Mouse (Mus musculus) CH12.LX (cell line): ENCODE measurements around the gene Nxn. TPM values are rescaled to one million over a fixed set of nuclear protein-coding genes. Genes with fewer than 3 reads are reported as not detected.
A peak's percentile ranks its signal among the peaks of the same experiment; 100 is the strongest.

ENCODE experiments used
- DNase-seq: peaks from one replicate; pipeline ENCODE4 v3.0.0-alpha.2; 2013; ENCODE audit errors: extremely low read depth
- H3K27ac ChIP-seq: 2 replicates; pipeline ENCODE4 v1.5.1; 2012; ENCODE audit warnings: low read depth, mild to moderate bottlenecking, control low read depth, moderate library complexity; ENCODE audit not compliant: insufficient read depth
- H3K27me3 ChIP-seq: replicated peaks from 2 replicates; pipeline ENCODE3; 2012; ENCODE audit warnings: inconsistent platforms
- H3K36me3 ChIP-seq, 2 experiments: replicated peaks in 1 of 2; 2 replicates each; pipeline versions ENCODE3 to v1.6.1; 2012; ENCODE audit warnings: inconsistent platforms in 1 of 2, low read length in 1 of 2, mild to moderate bottlenecking in 1 of 2, mixed read lengths in 1 of 2, moderate library complexity in 1 of 2; ENCODE audit not compliant: control insufficient read depth in 1 of 2, insufficient read depth in 1 of 2
- H3K4me1 ChIP-seq, 2 experiments: 2 replicates each; pipeline ENCODE4 v1.6.1; 2012; ENCODE audit warnings: inconsistent platforms in 1 of 2, moderate library complexity in 1 of 2; ENCODE audit not compliant: insufficient read depth in 2 of 2, control insufficient read depth in 1 of 2
- H3K4me2 ChIP-seq: 2 replicates; pipeline ENCODE4 v1.6.1; 2012; ENCODE audit warnings: low read depth, mild to moderate bottlenecking, control low read depth; ENCODE audit not compliant: poor library complexity, insufficient read depth, severe bottlenecking
- H3K4me3 ChIP-seq, 3 experiments: fragments of 150-350 bp in 1 of 3; sonication (generic) in 1 of 3; replicated peaks in 1 of 3; 2 replicates each; pipeline versions ENCODE3 to v1.5.1; 2011 to 2012; ENCODE audit warnings: low read depth in 2 of 3, low read length in 2 of 3, mild to moderate bottlenecking in 2 of 3, moderate library complexity in 2 of 3, control low read depth in 1 of 3, improper control_type of control experiment in 1 of 3, inconsistent platforms in 1 of 3, mixed read lengths in 1 of 3; ENCODE audit not compliant: poor library complexity in 1 of 3
- H3K79me2 ChIP-seq: replicated peaks from 2 replicates; pipeline ENCODE4 v1.6.1; 2012; ENCODE audit warnings: mild to moderate bottlenecking, moderate library complexity; ENCODE audit not compliant: control insufficient read depth, poor library complexity, insufficient read depth, severe bottlenecking; ENCODE audit errors: extremely low read depth
- H3K9ac ChIP-seq: 2 replicates; pipeline ENCODE4 v1.6.1; 2012; ENCODE audit warnings: low read depth, mild to moderate bottlenecking, control low read depth, moderate library complexity; ENCODE audit not compliant: insufficient read depth
- H3K9me3 ChIP-seq: replicated peaks from 2 replicates; pipeline ENCODE3; 2012; ENCODE audit warnings: low read length, inconsistent platforms, mixed read lengths
- CHD2 ChIP-seq: IDR thresholded peaks from 2 replicates; pipeline ENCODE4 v1.6.1; 2011; ENCODE audit warnings: low read length, improper control_type of control experiment
- CTCF ChIP-seq, 2 experiments: IDR thresholded peaks in 1 of 2; conservative IDR thresholded peaks in 1 of 2; 2 replicates each; pipeline ENCODE4 v1.5.1; 2011 to 2012; ENCODE audit warnings: low read depth in 2 of 2, low read length in 2 of 2, improper control_type of control experiment in 1 of 2, inconsistent platforms in 1 of 2, mild to moderate bottlenecking in 1 of 2, moderate library complexity in 1 of 2
- E2F4 ChIP-seq: IDR thresholded peaks from 2 replicates; pipeline ENCODE4 v1.6.1; 2011; ENCODE audit warnings: low read depth, low read length, improper control_type of control experiment; ENCODE audit not compliant: insufficient replicate concordance
- ELF1 ChIP-seq: IDR thresholded peaks from 2 replicates; pipeline ENCODE4 v1.6.1; 2014; ENCODE audit warnings: low read depth, mild to moderate bottlenecking, inconsistent platforms, low read length, improper control_type of control experiment
- ETS1 ChIP-seq: conservative IDR thresholded peaks from 2 replicates; pipeline ENCODE4 v1.6.1; 2012; ENCODE audit warnings: low read depth, mild to moderate bottlenecking, inconsistent platforms, low read length, improper control_type of control experiment, moderate library complexity
- HCFC1 ChIP-seq: IDR thresholded peaks from 2 replicates; pipeline ENCODE4 v1.6.1; 2012; ENCODE audit warnings: low read depth, mild to moderate bottlenecking, inconsistent platforms, low read length, improper control_type of control experiment
- IRF4 ChIP-seq: IDR thresholded peaks from 2 replicates; pipeline ENCODE4 v1.6.1; 2014; ENCODE audit warnings: low read depth, mild to moderate bottlenecking, inconsistent platforms, low read length, improper control_type of control experiment
- JUN ChIP-seq: IDR thresholded peaks from 2 replicates; pipeline ENCODE4 v1.6.1; 2011; ENCODE audit warnings: low read depth, mild to moderate bottlenecking, low read length, improper control_type of control experiment, moderate library complexity; ENCODE audit not compliant: insufficient read depth
- MAX ChIP-seq: IDR thresholded peaks from 2 replicates; pipeline ENCODE4 v1.6.1; 2011; ENCODE audit warnings: low read length, improper control_type of control experiment
- MXI1 ChIP-seq: IDR thresholded peaks from 2 replicates; pipeline ENCODE4 v1.6.1; 2011; ENCODE audit warnings: mild to moderate bottlenecking, low read depth, low read length, improper control_type of control experiment
- NRF1 ChIP-seq: IDR thresholded peaks from 2 replicates; pipeline ENCODE4 v1.6.1; 2014; ENCODE audit warnings: low read depth, mild to moderate bottlenecking, inconsistent platforms, low read length, improper control_type of control experiment, moderate library complexity
- POLR2A ChIP-seq: IDR thresholded peaks from 2 replicates; pipeline ENCODE4 v1.6.1; 2011; ENCODE audit warnings: low read depth, mild to moderate bottlenecking, improper control_type of control experiment, low read length
- RAD21 ChIP-seq: IDR thresholded peaks from 2 replicates; pipeline ENCODE4 v1.6.1; 2011; ENCODE audit warnings: low read depth, mild to moderate bottlenecking, low read length, improper control_type of control experiment, moderate library complexity
- SIN3A ChIP-seq: IDR thresholded peaks from 2 replicates; pipeline ENCODE4 v1.6.1; 2012; ENCODE audit warnings: low read length, improper control_type of control experiment, inconsistent platforms
- SMC3 ChIP-seq: IDR thresholded peaks from 2 replicates; pipeline ENCODE4 v1.6.1; 2011; ENCODE audit warnings: low read depth, low read length, improper control_type of control experiment
- USF1 ChIP-seq: IDR thresholded peaks from 2 replicates; pipeline ENCODE4 v1.6.1; 2014; ENCODE audit warnings: low read depth, mild to moderate bottlenecking, inconsistent platforms, low read length, improper control_type of control experiment
- ZMIZ1 ChIP-seq: IDR thresholded peaks from 2 replicates; pipeline ENCODE4 v1.6.1; 2012; ENCODE audit warnings: low read depth, mild to moderate bottlenecking, inconsistent platforms, low read length, improper control_type of control experiment
- dilution Hi-C: fragments of 300-500 bp; cut with MboI; formaldehyde crosslinking; loops from 2 replicates; pipeline ENCODE4 v1.14.3; 2020; ENCODE audit warnings: low sequenced_read_pairs; ENCODE audit not compliant: extremely low pct_unique_long_range_greater_than_20kb, extremely low pct_ligation_motif_present
- in situ Hi-C: fragments of 300-500 bp; cut with MboI; formaldehyde crosslinking; loops from 3 replicates; pipeline ENCODE4 v1.14.3; 2019; ENCODE audit warnings: low sequenced_read_pairs, low pct_ligation_motif_present, low pct_unique_long_range_greater_than_20kb, mixed read lengths
- polyA plus RNA-seq: library from polyadenylated mRNA; unstranded; fragments of >175 nt; gene quantifications from 2 replicates; pipeline ENCODE4 v1.2.1, GENCODE M21; 2012; ENCODE audit warnings: low read depth; ENCODE audit not compliant: insufficient read length
- total RNA-seq, 2 experiments: library from RNA; depleted of rRNA; stranded (reverse); fragments of 300-350 nt in 1 of 2; fragments of >200 nt in 1 of 2; gene quantifications; 2 replicates each; pipeline ENCODE4 v1.2.3; 2012 to 2014

Gene Nxn
- total and polyA plus RNA-seq, 3 experiments = 15.3 to 24.8 (median 19.2) TPM

- TF ChIP-seq NRF1 (no peak), CHD2 (no peak), JUN (no peak), E2F4 (no peak), MAX (no peak), MXI1 (no peak), ETS1 (no peak), RAD21 (no peak), SIN3A (no peak), ELF1 (no peak)
- dilution Hi-C loops = no loop called here
These were observed 81.0 kb downstream of the Nxn start for GRCm38 (mm10) chr11:76317904-76318303.

GRCm38 (mm10) chr11:76315785-76316444 lies 83.0 kb downstream of the Nxn start:
- in situ Hi-C loops (no loop called here), dilution Hi-C loops (no loop called here)
- DNase-seq = no peak
- Histone ChIP-seq H3K27ac (no peak overlapping the region), H3K9ac (no peak overlapping the region), H3K27me3 (no peaks in the 10 kb centered on the region), H3K79me2 (no peaks in the 10 kb centered on the region), H3K4me2 (no peak overlapping the region), H3K36me3 (no peaks in the 10 kb centered on the region), H3K4me3 (no peak overlapping the region), H3K9me3 (no peaks in the 10 kb centered on the region), H3K4me1 (peaks cover 0 to 2% of the 10 kb centered on the region in 2 experiments; a peak in 2 of 4 replicates)
- TF ChIP-seq JUN (no peak), POLR2A (no peak), SMC3 (no peak), CHD2 (no peak), MXI1 (no peak), IRF4 (no peak), ELF1 (no peak)

More at GRCm38 (mm10) chr11:76317904-76318303, 81.0 kb downstream of the Nxn start:
- Histone ChIP-seq H3K27me3 (no peaks in the 10 kb centered on the region), H3K79me2 (no peaks in the 10 kb centered on the region), H3K9ac (no peak overlapping the region), H3K4me3 (no peak overlapping the region), H3K4me1 (peaks cover 0 to 3% of the 10 kb centered on the region in 2 experiments; a peak in 1 of 4 replicates), H3K4me2 (no peak overlapping the region), H3K9me3 (no peaks in the 10 kb centered on the region), H3K27ac (no peak overlapping the region), H3K36me3 (no peaks in the 10 kb centered on the region)
- in situ Hi-C loops = no loop called here
- DNase-seq = no peak

GRCm38 (mm10) chr11:76314741-76315140 lies 84.2 kb downstream of the Nxn start:
- peaks cover 0 to 11% of the 10 kb centered on the region in 2 experiments; a peak in 2 of 4 replicates for H3K4me1 ChIP-seq
- H3K27me3 ChIP-seq = no peaks in the 10 kb centered on the region
- H3K4me2 ChIP-seq = no peak overlapping the region
- dilution Hi-C loops = no loop called here
- no peak overlapping the region for H3K9ac ChIP-seq
- H3K9me3 ChIP-seq = no peaks in the 10 kb centered on the region
- DNase-seq = peak; percentile 31
- TF ChIP-seq ZMIZ1 (no peak), USF1 (no peak), SMC3 (peak; percentile 85), CTCF (conservative IDR thresholded peaks at IDR 0.05 in 1 of 2, IDR thresholded peaks at IDR 0.05 in 1 of 2; ENCODE audit: low read depth in 2 of 2, low read length in 2 of 2) (peak; percentile 10 to 79; a peak in 2 of 4 replicates), HCFC1 (no peak), RAD21 (peak; percentile 52)
- TF ChIP-seq, all 38 proteins: peak for 3
- Histone ChIP-seq H3K79me2 (no peaks in the 10 kb centered on the region), H3K27ac (no peak overlapping the region), H3K4me3 (no peak overlapping the region), H3K36me3 (no peaks in the 10 kb centered on the region)
- in situ Hi-C loops = no loop called here
